Mouse (Mus musculus): ENCODE results near the gene Gm4707.
"Not testable (repeated sequence)": the region's sequence is repeated elsewhere in the genome, so short reads cannot be mapped to it uniquely, and the experiment has no call there.

The Gm4707 gene

DNA sequence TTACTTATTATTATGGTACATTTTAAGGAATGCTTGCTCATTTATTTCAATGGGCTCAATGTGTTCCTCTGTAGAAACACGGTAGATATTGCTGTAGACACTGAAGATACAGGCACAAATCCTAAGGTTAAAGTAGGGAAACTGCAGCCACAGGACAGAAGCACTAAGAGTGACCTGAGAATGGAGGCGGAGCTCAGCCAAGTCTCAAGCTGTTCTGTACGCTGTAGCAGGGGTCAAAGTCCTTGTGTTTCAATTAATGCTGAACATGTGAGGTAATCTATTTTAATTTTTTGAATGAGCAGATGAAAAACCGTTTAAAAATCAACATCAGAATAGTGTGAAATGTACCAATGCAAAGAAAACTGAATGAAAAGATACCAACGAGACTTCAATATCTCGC is 16.4 kb downstream of the Gm4707 start:
- DNase-seq: no peak

DNA sequence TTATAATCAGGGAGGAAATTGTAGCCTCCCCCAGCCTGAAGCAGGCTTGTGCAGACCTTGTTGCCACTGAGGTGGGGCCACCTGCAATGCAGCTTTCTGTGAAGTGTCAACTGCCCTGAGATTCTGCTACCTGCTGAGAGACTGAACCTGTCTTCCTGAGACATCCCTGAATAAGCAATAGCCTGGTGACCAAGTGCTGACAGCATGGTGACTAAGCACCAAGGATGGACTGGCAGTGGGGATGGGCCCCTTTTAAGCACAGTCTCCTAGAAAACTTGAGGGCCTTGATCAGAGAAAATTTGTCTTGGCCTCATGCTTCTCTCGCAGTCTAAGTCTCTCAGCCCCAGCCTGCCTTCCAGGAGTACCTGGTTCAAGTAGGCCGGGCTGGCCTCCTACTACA is 37.2 kb downstream of the Gm4707 start:
- DNase-seq: not testable (repeated sequence)

- DNase-seq: not testable (repeated sequence)
Measured at GRCm38 (mm10) chr17:71419448-71419847, 40.3 kb downstream of the Gm4707 start.

GRCm38 (mm10) chr17:71417008-71417407 is 42.7 kb downstream of the Gm4707 start:
- DNase-seq: no peak
